Mouse (Mus musculus): ENCODE measurements at regions not wholly inside any gene's neighbourhood (a gene's known extent, or its start where the extent isn't known, plus 50 kb on each side); places are given as distances from the start of the nearest gene placed in this dataset.

DNA sequence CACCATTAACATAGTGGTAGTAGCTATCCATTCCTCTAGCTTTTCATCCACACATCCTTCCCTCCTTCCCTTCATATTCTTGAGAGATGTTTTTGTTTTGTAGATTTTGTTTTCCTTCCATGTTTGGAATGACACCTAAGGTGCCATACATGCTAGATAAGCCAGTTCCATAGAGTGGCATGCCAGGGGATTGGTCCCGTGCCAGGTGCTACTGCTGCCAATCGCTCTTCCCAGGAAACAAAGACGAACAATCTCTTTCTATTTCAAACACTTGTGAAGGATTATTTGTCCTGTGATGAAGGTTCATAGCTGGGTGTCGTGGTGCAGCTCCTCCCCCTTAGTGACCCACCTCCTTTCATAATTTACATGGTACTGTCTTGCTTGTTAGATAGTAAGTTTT, 194.1 kb upstream of the Jag1 start:
- Histone ChIP-seq H3K9ac (no peak overlapping the region), H3K4me3 (no peak overlapping the region), H3K4me1 (no peaks in the 10 kb centered on the region), H3K9me3 (replicated peaks) (no peaks in the 10 kb centered on the region), H3K4me2 (replicated peaks) (no peak overlapping the region), H3K36me3 (no peaks in the 10 kb centered on the region), H3K27me3 (no peaks in the 10 kb centered on the region), H3K27ac (no peak overlapping the region)
- WGBS = 78% methylated on average over 4 of the region's 4 CpGs
- ATAC-seq (ENCODE audit: low FRiP score) = no peak

DNA sequence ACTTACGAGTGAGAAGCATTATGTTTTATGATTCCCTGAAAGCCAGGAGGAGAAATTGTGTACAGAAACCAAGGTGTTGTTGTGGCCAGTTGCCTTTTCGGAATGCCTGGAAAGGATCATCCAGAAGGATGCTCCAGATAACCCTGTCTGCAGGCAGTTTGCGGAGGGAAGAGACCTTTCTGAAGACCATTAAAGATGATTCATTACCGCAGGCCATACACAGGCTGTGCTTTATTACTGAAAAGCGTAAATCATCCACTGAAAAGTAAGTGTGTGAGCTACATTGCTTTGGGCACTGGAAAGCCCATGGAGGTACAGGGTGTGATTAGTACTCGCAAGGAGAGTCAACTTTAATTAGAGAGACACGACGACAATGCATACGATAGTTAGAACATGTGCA, 191.7 kb upstream of the Jag1 start:
- Histone ChIP-seq H3K9ac (no peak overlapping the region), H3K27me3 (no peaks in the 10 kb centered on the region), H3K27ac (no peak overlapping the region), H3K9me3 (replicated peaks) (no peaks in the 10 kb centered on the region), H3K4me1 (no peaks in the 10 kb centered on the region), H3K4me2 (replicated peaks) (no peak overlapping the region), H3K4me3 (no peak overlapping the region), H3K36me3 (no peaks in the 10 kb centered on the region)
- ATAC-seq (ENCODE audit: low FRiP score) = no peak
- 90% methylated on average over 9 of the region's 9 CpGs for WGBS

DNA sequence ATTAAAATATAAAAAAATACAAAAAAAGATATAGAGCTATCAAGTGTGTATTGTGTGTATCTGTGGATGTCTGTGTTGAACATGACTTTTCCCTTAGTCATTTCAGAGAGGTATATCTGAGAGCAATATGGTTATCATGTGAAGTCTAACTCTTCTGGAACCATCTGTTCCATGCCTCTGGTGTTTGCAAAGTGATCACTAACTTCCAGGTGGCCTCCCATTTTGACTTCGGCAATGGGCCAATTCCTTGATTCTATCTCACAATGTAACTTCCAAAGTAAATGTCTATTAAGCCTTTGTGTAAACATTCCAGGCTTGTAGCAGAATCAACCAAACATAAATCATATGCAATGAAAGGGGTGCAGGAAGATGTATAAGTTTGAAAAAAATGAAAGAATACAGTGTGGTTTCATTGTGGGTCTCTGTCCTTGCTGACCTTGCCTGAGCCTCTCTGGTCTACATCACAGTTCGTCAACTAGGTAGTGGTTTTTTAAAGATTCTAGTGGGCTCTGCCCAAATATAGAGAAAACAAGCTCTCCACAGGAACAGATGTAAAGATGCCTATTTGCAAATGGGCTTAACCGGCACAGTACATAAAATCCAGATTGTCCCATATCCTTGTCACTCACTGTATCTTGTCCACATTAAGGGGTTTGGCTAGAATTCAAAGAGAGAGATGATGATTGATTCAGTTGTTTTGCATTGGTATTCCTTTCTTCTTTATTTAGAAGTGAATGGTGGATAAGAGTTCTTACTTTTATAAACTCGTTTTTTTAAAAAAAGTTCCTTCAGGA, 185.2 kb upstream of the Jag1 start:
- ATAC-seq (ENCODE audit: low FRiP score) = no peak
- 85% methylated on average over 4 of the region's 4 CpGs for whole genome bisulfite sequencing

GRCm38 (mm10) chr2:137289231-137289630, 172.8 kb upstream of the Jag1 start:
- no peaks in the 10 kb centered on the region for H3K4me1 ChIP-seq
- H3K27ac ChIP-seq = no peak overlapping the region
- ATAC-seq (ENCODE audit: low FRiP score) = no peak
- no peak overlapping the region for H3K4me3 ChIP-seq
- 89% methylated on average over 3 of the region's 3 CpGs for WGBS
- H3K4me2 ChIP-seq (replicated peaks) = no peak overlapping the region
- H3K27me3 ChIP-seq = no peaks in the 10 kb centered on the region
- no peak overlapping the region for H3K9ac ChIP-seq
- H3K36me3 ChIP-seq = no peaks in the 10 kb centered on the region
- H3K9me3 ChIP-seq (replicated peaks) = no peaks in the 10 kb centered on the region

More for the DNA sequence above, 185.2 kb upstream of the Jag1 start:
- H3K27me3 ChIP-seq = no peaks in the 10 kb centered on the region
- no peaks in the 10 kb centered on the region for H3K4me1 ChIP-seq
- no peaks in the 10 kb centered on the region for H3K9me3 ChIP-seq (replicated peaks)
- H3K27ac ChIP-seq = no peak overlapping the region
- H3K9ac ChIP-seq = no peak overlapping the region
- H3K4me2 ChIP-seq (replicated peaks) = no peak overlapping the region
- no peak overlapping the region for H3K4me3 ChIP-seq
- no peaks in the 10 kb centered on the region for H3K36me3 ChIP-seq

DNA sequence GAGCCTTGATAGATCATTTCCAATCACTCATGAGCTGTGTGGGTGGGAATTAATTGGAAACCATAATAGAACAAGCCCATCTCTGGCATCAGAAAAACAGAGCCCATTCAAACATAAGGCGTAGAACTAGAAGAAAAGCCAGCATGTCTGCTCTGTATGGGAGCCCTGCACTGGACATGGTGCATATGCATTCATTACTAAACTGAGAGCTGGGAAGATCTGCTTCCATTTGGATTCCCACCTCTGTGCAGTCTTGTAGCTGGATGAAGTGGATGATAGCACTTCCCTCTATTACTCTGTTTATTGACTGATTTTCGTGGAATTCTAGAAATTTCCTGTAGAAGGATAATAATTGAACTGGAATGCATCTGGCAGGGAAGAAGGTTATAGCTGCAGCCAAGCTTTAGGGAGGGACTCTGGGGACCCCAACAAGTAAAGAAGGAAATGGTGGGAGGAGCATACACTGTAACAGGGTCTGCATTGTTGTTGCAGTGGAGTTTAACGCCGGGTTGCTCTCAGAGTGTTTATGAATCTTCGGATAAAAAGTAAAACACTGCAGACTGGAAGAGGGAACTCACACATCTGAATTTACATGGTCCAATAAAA, 155.2 kb upstream of the Jag1 start:
- Histone ChIP-seq H3K36me3 (no peaks in the 10 kb centered on the region), H3K27me3 (no peaks in the 10 kb centered on the region), H3K4me1 (no peaks in the 10 kb centered on the region), H3K4me3 (no peak overlapping the region), H3K9ac (no peak overlapping the region), H3K27ac (no peak overlapping the region; the same call in 1 of the 2 replicates), H3K4me2 (replicated peaks) (no peak overlapping the region), H3K9me3 (replicated peaks) (no peaks in the 10 kb centered on the region)
- 72% methylated on average over 5 of the region's 5 CpGs for WGBS
- no peak for ATAC-seq (ENCODE audit: low FRiP score)

DNA sequence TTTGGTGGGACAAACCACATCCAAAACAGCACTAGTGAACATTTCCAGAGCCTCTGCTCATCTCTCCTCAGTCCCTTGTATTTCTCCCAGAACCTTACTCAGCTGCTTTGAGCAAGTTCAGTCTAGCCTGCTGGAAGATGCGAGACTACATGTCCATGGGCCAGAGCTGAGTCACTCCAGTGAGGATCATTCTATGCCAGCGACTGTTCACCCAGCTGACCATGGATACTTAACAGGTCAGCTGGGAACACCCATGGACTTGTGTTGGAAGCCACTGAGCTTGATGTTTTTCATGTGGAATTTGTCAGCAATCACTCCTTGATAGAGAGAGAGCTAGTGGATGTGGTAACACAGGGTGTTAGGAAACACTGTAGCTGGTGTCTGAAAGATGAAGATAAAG, 146.5 kb upstream of the Jag1 start:
- no peak for ATAC-seq (ENCODE audit: low FRiP score)
- H3K9ac ChIP-seq = no peak overlapping the region
- H3K27me3 ChIP-seq = no peaks in the 10 kb centered on the region
- WGBS = 86% methylated on average over 2 of the region's 2 CpGs
- no peaks in the 10 kb centered on the region for H3K9me3 ChIP-seq (replicated peaks)
- H3K4me3 ChIP-seq = no peak overlapping the region
- H3K36me3 ChIP-seq = no peaks in the 10 kb centered on the region
- no peak overlapping the region for H3K27ac ChIP-seq
- H3K4me2 ChIP-seq (replicated peaks) = no peak overlapping the region
- H3K4me1 ChIP-seq = no peaks in the 10 kb centered on the region

- no peaks in the 10 kb centered on the region for H3K36me3 ChIP-seq
- H3K9me3 ChIP-seq (replicated peaks) = no peaks in the 10 kb centered on the region
- no peak overlapping the region for H3K4me2 ChIP-seq (replicated peaks)
- no peak overlapping the region for H3K9ac ChIP-seq
- 87% methylated on average over 8 of the region's 8 CpGs for WGBS
- no peak overlapping the region for H3K4me3 ChIP-seq
- no peaks in the 10 kb centered on the region for H3K4me1 ChIP-seq
- H3K27ac ChIP-seq = no peak overlapping the region
- ATAC-seq (ENCODE audit: low FRiP score) = no peak
- no peaks in the 10 kb centered on the region for H3K27me3 ChIP-seq
These were observed 141.5 kb upstream of the Jag1 start for GRCm38 (mm10) chr2:137257847-137258515.

GRCm38 (mm10) chr2:137247931-137248330, 131.5 kb upstream of the Jag1 start:
- Histone ChIP-seq H3K4me2 (replicated peaks) (no peak overlapping the region), H3K27ac (no peak overlapping the region), H3K9ac (no peak overlapping the region), H3K36me3 (no peaks in the 10 kb centered on the region), H3K27me3 (no peaks in the 10 kb centered on the region), H3K4me3 (no peak overlapping the region), H3K4me1 (no peaks in the 10 kb centered on the region; the same call in 1 of the 2 replicates), H3K9me3 (replicated peaks) (no peaks in the 10 kb centered on the region)
- ATAC-seq (ENCODE audit: low FRiP score) = no peak
- WGBS = 57% methylated on average over 7 of the region's 7 CpGs

DNA sequence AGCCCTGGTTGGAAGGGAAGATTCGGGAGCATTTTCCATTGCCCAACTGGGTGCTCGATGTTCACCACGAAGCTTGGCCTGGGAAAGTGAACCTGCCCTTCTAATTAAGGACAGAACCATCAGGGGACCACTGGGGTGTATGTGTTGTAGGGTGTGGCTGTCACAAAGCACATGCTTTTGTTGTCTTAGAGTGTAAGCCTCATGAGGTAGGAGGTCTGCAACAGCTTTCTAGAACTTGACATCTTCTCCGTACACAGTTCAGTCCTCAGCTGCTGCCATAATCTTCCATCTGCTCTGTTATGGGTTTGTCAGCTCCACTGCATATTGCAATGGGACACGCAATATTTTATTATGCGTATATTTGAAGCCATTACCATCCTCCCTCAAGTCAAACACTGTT, 127.9 kb upstream of the Jag1 start:
- Histone ChIP-seq H3K4me3 (no peak overlapping the region), H3K27ac (no peak overlapping the region), H3K36me3 (no peaks in the 10 kb centered on the region), H3K4me1 (no peaks in the 10 kb centered on the region; the same call in 1 of the 2 replicates), H3K27me3 (no peaks in the 10 kb centered on the region), H3K4me2 (replicated peaks) (no peak overlapping the region), H3K9me3 (replicated peaks) (no peaks in the 10 kb centered on the region), H3K9ac (no peak overlapping the region)
- 76% methylated on average over 6 of the region's 6 CpGs for WGBS
- ATAC-seq (ENCODE audit: low FRiP score) = no peak

- H3K4me1 ChIP-seq = no peaks in the 10 kb centered on the region; the same call in 1 of the 2 replicates
- no peaks in the 10 kb centered on the region for H3K27me3 ChIP-seq
- no peak overlapping the region for H3K4me3 ChIP-seq
- H3K4me2 ChIP-seq (replicated peaks) = no peak overlapping the region
- 14% methylated on average over 5 of the region's 5 CpGs for WGBS
- no peaks in the 10 kb centered on the region for H3K9me3 ChIP-seq (replicated peaks)
- no peaks in the 10 kb centered on the region for H3K36me3 ChIP-seq
- H3K9ac ChIP-seq = no peak overlapping the region
- H3K27ac ChIP-seq = no peak overlapping the region
- ATAC-seq (ENCODE audit: low FRiP score) = no peak
These were observed 127.5 kb upstream of the Jag1 start for GRCm38 (mm10) chr2:137243914-137244313.

DNA sequence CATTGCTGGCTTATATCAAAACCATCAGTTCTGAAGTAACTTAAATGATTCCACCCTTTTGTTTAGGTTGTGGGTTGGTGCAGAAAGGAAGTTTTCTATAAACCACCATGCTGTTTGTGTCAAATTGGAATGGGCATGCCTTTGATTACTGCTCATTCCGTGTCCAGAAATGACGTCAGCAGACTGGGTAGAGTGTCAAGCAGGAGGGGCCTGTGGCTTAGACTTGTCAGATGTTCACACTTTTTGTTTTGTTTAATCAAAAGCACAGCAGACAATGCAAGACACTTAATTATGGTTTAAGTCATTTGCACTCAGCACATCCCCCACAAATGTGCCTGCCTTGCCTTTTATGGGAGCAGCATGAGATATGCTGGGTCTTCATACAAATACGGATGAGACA, 120.5 kb upstream of the Jag1 start:
- no peak for ATAC-seq (ENCODE audit: low FRiP score)

GRCm38 (mm10) chr2:137233936-137234335, 117.5 kb upstream of the Jag1 start:
- H3K9ac ChIP-seq = no peak overlapping the region
- no peak for ATAC-seq (ENCODE audit: low FRiP score)
- peaks cover 8% of the 10 kb centered on the region for H3K4me1 ChIP-seq
- no peaks in the 10 kb centered on the region for H3K27me3 ChIP-seq
- no peaks in the 10 kb centered on the region for H3K9me3 ChIP-seq (replicated peaks)
- no peak overlapping the region for H3K27ac ChIP-seq
- WGBS = 81% methylated on average over 3 of the region's 3 CpGs
- no peaks in the 10 kb centered on the region for H3K36me3 ChIP-seq
- H3K4me2 ChIP-seq (replicated peaks) = no peak overlapping the region
- no peak overlapping the region for H3K4me3 ChIP-seq

More for the DNA sequence above, 120.5 kb upstream of the Jag1 start:
- H3K9ac ChIP-seq = no peak overlapping the region
- no peaks in the 10 kb centered on the region for H3K27me3 ChIP-seq
- no peaks in the 10 kb centered on the region for H3K4me1 ChIP-seq
- no peaks in the 10 kb centered on the region for H3K36me3 ChIP-seq
- no peak overlapping the region for H3K27ac ChIP-seq
- H3K4me3 ChIP-seq = no peak overlapping the region
- no peaks in the 10 kb centered on the region for H3K9me3 ChIP-seq (replicated peaks)
- H3K4me2 ChIP-seq (replicated peaks) = no peak overlapping the region
- 78% methylated on average over 3 of the region's 3 CpGs for WGBS
